Mouse (Mus musculus): Measurements from ENCODE around the gene Ptger1. TPM values are rescaled to one million over a fixed set of nuclear protein-coding genes. Genes with fewer than 3 reads are reported as not detected.

Ptger1 gene
- polyA plus RNA-seq, 1 experiment from 2014 or later: 1.8 TPM

- 3% methylated on average over 15 of the region's 15 CpGs for WGBS
- Histone ChIP-seq H3K4me3 (replicated peaks; ENCODE audit: low read length) (peak overlapping the region; percentile 96), H3K4me2 (replicated peaks) (peak overlapping the region; percentile 93), H3K36me3 (replicated peaks; ENCODE audit: control insufficient read depth, insufficient read depth) (no peaks in the 10 kb centered on the region), H3K9ac (peak overlapping the region; percentile 97), H3K4me1 (replicated peaks; ENCODE audit: control insufficient read depth, insufficient read depth, low read length) (peaks cover 27% of the 10 kb centered on the region), H3K27me3 (ENCODE audit: control insufficient read depth, insufficient read depth, low read length) (no peaks in the 10 kb centered on the region), H3K9me3 (ENCODE audit: control insufficient read depth, low read length) (no peaks in the 10 kb centered on the region), H3K27ac (peak overlapping the region; percentile 63)
- DNase-seq (ENCODE audit: low spot score) (peak; percentile 30), ATAC-seq (ENCODE audit: low FRiP score) (peak; percentile 36)
Measured at GRCm38 (mm10) chr8:83698291-83698660, 31.8 kb downstream of the Ptger1 start.

DNA sequence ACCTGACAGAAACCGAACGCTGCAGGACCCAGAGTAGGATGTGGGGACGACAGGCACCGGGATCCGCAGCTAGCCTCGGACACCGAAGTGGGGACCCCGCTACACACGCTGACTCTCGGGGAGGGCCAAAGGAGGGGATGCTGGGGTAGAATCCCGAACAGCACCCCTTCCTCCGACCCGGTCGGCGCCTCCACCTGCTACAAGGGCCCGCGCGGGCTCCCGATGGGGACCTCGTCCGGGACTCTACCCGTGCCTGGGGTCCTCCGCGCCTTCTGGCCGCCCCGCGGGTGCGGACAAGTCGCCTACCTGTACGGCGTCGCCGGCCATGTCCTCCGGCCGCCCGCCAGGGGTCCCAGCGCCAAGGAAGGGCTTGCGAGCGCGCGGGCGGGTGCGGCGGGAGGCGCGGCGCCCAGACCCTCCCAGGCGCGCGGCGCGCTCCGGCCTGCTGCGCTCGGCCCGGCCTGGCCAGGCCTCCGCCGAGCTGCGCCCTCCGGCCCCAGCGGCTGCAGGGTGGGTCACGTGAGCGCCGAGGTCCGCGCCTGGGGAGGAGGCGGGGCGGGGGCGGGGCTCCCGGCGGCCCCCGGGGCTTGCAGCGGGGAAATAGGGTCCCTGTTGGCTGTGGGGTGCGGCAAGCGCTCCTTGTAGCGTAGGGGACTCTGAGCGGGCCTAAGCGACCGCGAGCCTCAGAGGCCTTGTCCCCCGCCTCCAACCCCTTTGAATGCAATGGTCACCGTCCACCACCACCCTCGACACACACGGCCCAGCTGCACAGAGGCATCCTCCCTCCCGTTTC, 32.4 kb downstream of the Ptger1 start, which contains the start of gene Pkn1:
Pkn1 (minus strand) TSS at position 519 of the 793 bp plus-strand sequence.
- no peaks in the 10 kb centered on the region for H3K36me3 ChIP-seq (replicated peaks; ENCODE audit: control insufficient read depth, insufficient read depth)
- ATAC-seq (ENCODE audit: low FRiP score) (peak; percentile 89), DNase-seq (ENCODE audit: low spot score) (peak; percentile 68)
- H3K27me3 ChIP-seq (ENCODE audit: control insufficient read depth, insufficient read depth, low read length): no peaks in the 10 kb centered on the region
- peak within 1 kb of the TSS; percentile 63 for H3K27ac ChIP-seq
- H3K9ac ChIP-seq: peak within 1 kb of the TSS; percentile 97
- WGBS: under 1% methylated on average over 69 of the region's 85 CpGs
- peaks cover 27% of the 10 kb centered on the region for H3K4me1 ChIP-seq (replicated peaks; ENCODE audit: control insufficient read depth, insufficient read depth, low read length)
- H3K9me3 ChIP-seq (ENCODE audit: control insufficient read depth, low read length): no peaks in the 10 kb centered on the region
- peak within 1 kb of the TSS; percentile 93 for H3K4me2 ChIP-seq (replicated peaks)
- peak within 1 kb of the TSS; percentile 96 for H3K4me3 ChIP-seq (replicated peaks; ENCODE audit: low read length)

- 44% methylated on average over 9 of the region's 9 CpGs for WGBS
Measured at GRCm38 (mm10) chr8:83699566-83699965, 33.1 kb downstream of the Ptger1 start.

GRCm38 (mm10) chr8:83700423-83701085, 34.1 kb downstream of the Ptger1 start:
- ATAC-seq (ENCODE audit: low FRiP score) (no peak), DNase-seq (ENCODE audit: low spot score) (no peak)
- no peak overlapping the region for H3K27ac ChIP-seq
- H3K4me3 ChIP-seq (replicated peaks; ENCODE audit: low read length): no peak overlapping the region
- no peak overlapping the region for H3K9ac ChIP-seq
- H3K4me1 ChIP-seq (replicated peaks; ENCODE audit: control insufficient read depth, insufficient read depth, low read length): peaks cover 27% of the 10 kb centered on the region
- no peaks in the 10 kb centered on the region for H3K36me3 ChIP-seq (replicated peaks; ENCODE audit: control insufficient read depth, insufficient read depth)
- H3K4me2 ChIP-seq (replicated peaks): no peak overlapping the region
- 80% methylated on average over 9 of the region's 9 CpGs for WGBS
- no peaks in the 10 kb centered on the region for H3K27me3 ChIP-seq (ENCODE audit: control insufficient read depth, insufficient read depth, low read length)
- H3K9me3 ChIP-seq (ENCODE audit: control insufficient read depth, low read length): no peaks in the 10 kb centered on the region

More at GRCm38 (mm10) chr8:83699566-83699965, 33.1 kb downstream of the Ptger1 start:
- H3K36me3 ChIP-seq (replicated peaks; ENCODE audit: control insufficient read depth, insufficient read depth): no peaks in the 10 kb centered on the region
- DNase-seq (ENCODE audit: low spot score): no peak
- ATAC-seq (ENCODE audit: low FRiP score): no peak
- peak overlapping the region; percentile 63 for H3K27ac ChIP-seq
- H3K4me3 ChIP-seq (replicated peaks; ENCODE audit: low read length): peak overlapping the region; percentile 96
- peaks cover 27% of the 10 kb centered on the region for H3K4me1 ChIP-seq (replicated peaks; ENCODE audit: control insufficient read depth, insufficient read depth, low read length)
- no peaks in the 10 kb centered on the region for H3K27me3 ChIP-seq (ENCODE audit: control insufficient read depth, insufficient read depth, low read length)
- no peaks in the 10 kb centered on the region for H3K9me3 ChIP-seq (ENCODE audit: control insufficient read depth, low read length)
- peak overlapping the region; percentile 97 for H3K9ac ChIP-seq
- peak overlapping the region; percentile 93 for H3K4me2 ChIP-seq (replicated peaks)

GRCm38 (mm10) chr8:83703426-83703825, 36.9 kb downstream of the Ptger1 start:
- WGBS: 82% methylated on average over 4 of the region's 4 CpGs
- H3K27me3 ChIP-seq (ENCODE audit: control insufficient read depth, insufficient read depth, low read length): no peaks in the 10 kb centered on the region

DNA sequence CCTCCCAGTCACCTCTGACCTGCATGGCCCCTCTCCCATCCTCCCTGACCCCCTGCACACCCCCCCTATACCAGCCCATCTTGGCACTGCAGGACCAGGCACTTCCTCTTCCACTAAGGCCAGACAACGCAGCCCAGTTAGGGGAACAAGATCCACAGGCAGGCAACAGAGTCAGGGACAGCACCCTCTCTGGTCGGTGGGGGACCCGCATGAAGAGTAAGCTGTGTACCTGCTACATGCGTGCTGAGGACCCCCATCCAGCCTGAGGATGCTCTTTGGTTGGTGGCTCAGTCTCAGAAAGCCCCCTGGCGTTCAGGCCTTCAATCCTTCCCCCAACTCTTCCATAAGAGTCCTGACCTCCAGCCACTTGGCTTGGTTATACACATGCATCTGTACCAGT, 39.9 kb downstream of the Ptger1 start:
- WGBS: 61% methylated on average over 5 of the region's 5 CpGs

More at GRCm38 (mm10) chr8:83703426-83703825, 36.9 kb downstream of the Ptger1 start:
- H3K4me2 ChIP-seq (replicated peaks): no peak overlapping the region
- no peak overlapping the region for H3K9ac ChIP-seq
- no peak overlapping the region for H3K27ac ChIP-seq
- H3K4me1 ChIP-seq (replicated peaks; ENCODE audit: control insufficient read depth, insufficient read depth, low read length): peaks cover 11% of the 10 kb centered on the region
- no peak for ATAC-seq (ENCODE audit: low FRiP score)
- H3K36me3 ChIP-seq (replicated peaks; ENCODE audit: control insufficient read depth, insufficient read depth): no peaks in the 10 kb centered on the region
- H3K9me3 ChIP-seq (ENCODE audit: control insufficient read depth, low read length): no peaks in the 10 kb centered on the region
- H3K4me3 ChIP-seq (replicated peaks; ENCODE audit: low read length): no peak overlapping the region
- no peak for DNase-seq (ENCODE audit: low spot score)

GRCm38 (mm10) chr8:83707554-83707953, 41.1 kb downstream of the Ptger1 start:
- Histone ChIP-seq H3K27ac (no peak overlapping the region), H3K9ac (no peak overlapping the region), H3K4me1 (replicated peaks; ENCODE audit: control insufficient read depth, insufficient read depth, low read length) (no peaks in the 10 kb centered on the region), H3K4me2 (replicated peaks) (no peak overlapping the region), H3K4me3 (replicated peaks; ENCODE audit: low read length) (no peak overlapping the region), H3K27me3 (ENCODE audit: control insufficient read depth, insufficient read depth, low read length) (no peaks in the 10 kb centered on the region), H3K9me3 (ENCODE audit: control insufficient read depth, low read length) (no peaks in the 10 kb centered on the region), H3K36me3 (replicated peaks; ENCODE audit: control insufficient read depth, insufficient read depth) (no peaks in the 10 kb centered on the region)
- no peak for ATAC-seq (ENCODE audit: low FRiP score)
- no peak for DNase-seq (ENCODE audit: low spot score)
- 72% methylated on average over 8 of the region's 8 CpGs for WGBS

More for the DNA sequence above, 39.9 kb downstream of the Ptger1 start:
- H3K9me3 ChIP-seq (ENCODE audit: control insufficient read depth, low read length): no peaks in the 10 kb centered on the region
- H3K4me2 ChIP-seq (replicated peaks): no peak overlapping the region
- no peaks in the 10 kb centered on the region for H3K4me1 ChIP-seq (replicated peaks; ENCODE audit: control insufficient read depth, insufficient read depth, low read length)
- DNase-seq (ENCODE audit: low spot score) (no peak), ATAC-seq (ENCODE audit: low FRiP score) (no peak)
- no peak overlapping the region for H3K9ac ChIP-seq
- H3K27ac ChIP-seq: no peak overlapping the region
- H3K4me3 ChIP-seq (replicated peaks; ENCODE audit: low read length): no peak overlapping the region
- no peaks in the 10 kb centered on the region for H3K27me3 ChIP-seq (ENCODE audit: control insufficient read depth, insufficient read depth, low read length)
- H3K36me3 ChIP-seq (replicated peaks; ENCODE audit: control insufficient read depth, insufficient read depth): no peaks in the 10 kb centered on the region

DNA sequence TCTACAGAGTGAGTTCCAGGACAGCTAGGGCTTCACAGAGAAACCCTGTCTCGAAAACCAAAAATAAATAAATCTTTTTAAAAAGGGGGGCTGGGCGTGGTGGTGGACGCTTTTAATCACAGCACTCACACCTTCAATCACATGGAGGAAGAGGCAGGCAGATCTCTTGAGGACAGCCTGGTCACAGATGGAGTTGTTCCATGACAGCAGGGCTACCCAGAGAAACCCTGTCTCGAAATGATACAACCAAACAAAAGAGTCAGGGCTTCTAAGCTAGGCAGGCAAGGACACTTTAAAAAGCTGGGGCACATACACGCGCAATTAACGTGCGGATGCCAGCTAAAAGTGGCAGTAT, 48.2 kb downstream of the Ptger1 start:
- Histone ChIP-seq H3K27ac (no peak overlapping the region), H3K27me3 (ENCODE audit: control insufficient read depth, insufficient read depth, low read length) (no peaks in the 10 kb centered on the region), H3K4me3 (replicated peaks; ENCODE audit: low read length) (peak overlapping the region; percentile 72), H3K4me2 (replicated peaks) (peak overlapping the region; percentile 52), H3K9me3 (ENCODE audit: control insufficient read depth, low read length) (no peaks in the 10 kb centered on the region), H3K9ac (no peak overlapping the region), H3K4me1 (replicated peaks; ENCODE audit: control insufficient read depth, insufficient read depth, low read length) (peaks cover 11% of the 10 kb centered on the region), H3K36me3 (replicated peaks; ENCODE audit: control insufficient read depth, insufficient read depth) (peaks cover 6% of the 10 kb centered on the region)
- 18% methylated on average over 8 of the region's 8 CpGs for whole genome bisulfite sequencing
- DNase-seq (ENCODE audit: low spot score) (no peak), ATAC-seq (ENCODE audit: low FRiP score) (no peak; the same call in 1 of the 2 replicates)

DNA sequence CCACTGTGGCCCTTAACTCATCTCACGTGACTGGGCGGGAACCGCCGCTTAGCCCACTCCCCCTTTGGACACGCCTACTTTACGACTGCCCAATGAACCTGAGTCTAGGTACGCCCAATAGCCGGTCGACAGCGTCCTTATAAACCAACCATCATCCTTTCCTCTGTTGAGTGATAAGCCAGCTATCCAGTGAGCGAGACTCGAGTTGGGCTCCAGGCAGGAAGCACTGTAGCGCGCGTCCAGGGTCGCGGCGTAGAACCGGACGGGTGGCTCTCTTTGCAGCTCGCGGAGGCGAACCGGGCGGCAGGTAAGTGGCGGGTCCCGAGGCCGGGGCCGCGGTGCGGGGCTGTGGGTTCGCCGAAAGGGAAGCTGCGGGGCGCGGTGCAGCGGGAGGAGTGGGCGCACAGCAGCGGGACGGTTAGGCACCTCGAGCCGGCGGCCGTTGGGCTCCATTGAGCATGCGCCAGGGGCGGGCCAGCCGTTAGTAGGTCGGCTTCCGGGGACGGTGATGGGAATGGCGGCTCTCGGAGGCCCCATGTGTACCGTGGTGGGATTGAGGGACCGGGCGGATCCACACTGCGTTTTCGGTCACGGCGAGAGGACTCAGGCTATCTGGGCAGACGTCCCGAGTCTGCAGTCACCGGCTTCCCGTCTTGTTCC, 48.7 kb downstream of the Ptger1 start, which contains the start of gene Ddx39:
Ddx39 (plus strand) TSS at position 147 of the 660 bp plus-strand sequence.
- peak within 1 kb of the TSS; percentile 89 for H3K27ac ChIP-seq
- peak within 1 kb of the TSS; percentile 75 for H3K9ac ChIP-seq
- H3K36me3 ChIP-seq (replicated peaks; ENCODE audit: control insufficient read depth, insufficient read depth): peaks cover 11% of the 10 kb centered on the region
- WGBS: under 1% methylated on average over 61 of the region's 63 CpGs
- ATAC-seq (ENCODE audit: low FRiP score) (peak; percentile 100), DNase-seq (ENCODE audit: low spot score) (peak; percentile 96)
- peaks cover 11% of the 10 kb centered on the region for H3K4me1 ChIP-seq (replicated peaks; ENCODE audit: control insufficient read depth, insufficient read depth, low read length)
- H3K4me3 ChIP-seq (replicated peaks; ENCODE audit: low read length): peak within 1 kb of the TSS; percentile 72
- H3K9me3 ChIP-seq (ENCODE audit: control insufficient read depth, low read length): no peaks in the 10 kb centered on the region
- peak within 1 kb of the TSS; percentile 73 for H3K4me2 ChIP-seq (replicated peaks)
- no peaks in the 10 kb centered on the region for H3K27me3 ChIP-seq (ENCODE audit: control insufficient read depth, insufficient read depth, low read length)
